In the genomic region with DNA sequence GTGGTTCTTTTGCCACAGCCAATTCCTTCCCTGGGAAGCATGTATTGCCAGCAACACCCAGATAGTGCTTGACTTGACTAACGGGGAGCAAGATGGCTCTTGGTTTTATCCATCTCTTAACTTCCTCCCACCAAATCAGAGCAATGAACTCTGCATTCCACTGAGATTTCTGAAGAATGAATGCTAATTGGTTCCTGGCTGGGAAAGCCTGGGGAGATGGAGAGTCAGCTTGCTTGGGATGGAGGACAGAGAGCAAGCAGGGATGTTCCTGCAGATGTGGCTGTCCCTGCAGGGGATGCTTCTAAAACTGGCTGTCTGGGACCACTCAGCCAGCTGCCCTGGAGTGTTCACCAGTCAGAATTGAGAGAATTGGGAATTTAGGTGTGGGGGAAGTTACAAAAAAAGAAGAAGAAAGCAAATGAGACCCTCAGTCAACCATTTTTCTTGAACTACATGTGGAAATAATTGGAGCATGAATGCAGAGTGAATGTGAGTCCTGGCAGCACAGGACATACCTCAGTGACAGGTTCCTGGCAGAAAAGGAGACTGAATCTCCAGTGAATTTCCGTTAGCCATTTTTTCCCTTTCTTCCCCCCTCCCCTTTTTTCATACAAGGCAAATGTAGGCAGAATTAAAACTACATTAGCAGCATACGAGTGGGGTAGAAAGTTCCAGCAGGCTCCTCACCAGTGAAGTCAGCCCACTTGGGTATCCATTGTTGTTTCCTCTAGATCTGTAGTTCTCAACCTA, we compare ENCODE assay signal across 20 mouse cellular contexts. TPM values are rescaled to one million over a fixed set of nuclear protein-coding genes. Genes with fewer than 3 reads are reported as not detected.
DNase-seq lines count a peak whose midpoint lies in the region; ATAC-seq lines count a peak whose summit lies in the region.
"Had no signal": no experiment of that assay in that cellular context is flagged by ENCODE, and none has a peak within 500 bp of the region (broad histone marks: within the 10 kb centered on the region; RNA-seq: fewer than 3 reads in every experiment).

No protein-coding gene starts in this region.

- no peaks in the 10 kb centered on the region; the same call in 1 of the 2 replicates for H3K36me3 ChIP-seq in intestine, embryonic 15.5 days
- H3K36me3 ChIP-seq in intestine, embryonic 16.5 days (ENCODE audit: control insufficient read depth, insufficient read depth, low read length): 0 out of 2 replicates have a peak, but pooled peaks cover 3% of the 10 kb centered on the region
- peaks cover 17% of the 10 kb centered on the region; the same call in 1 of the 2 replicates for H3K36me3 ChIP-seq in stomach, embryonic 16.5 days (ENCODE audit: control insufficient read depth, insufficient read depth, low read length)

- H3K9ac ChIP-seq in intestine, embryonic 15.5 days: no peak overlapping the region
- no peak overlapping the region for H3K9ac ChIP-seq in intestine, embryonic 16.5 days (ENCODE audit: low read depth, low read length)
- H3K9ac ChIP-seq in stomach, embryonic 16.5 days (ENCODE audit: low read length): no peak overlapping the region
- H3K9ac ChIP-seq: neural tube, embryonic 13.5 days had no signal

- no peak for ATAC-seq in intestine, embryonic 15.5 days
- ATAC-seq in intestine, embryonic 16.5 days: no peak
- ATAC-seq in stomach, embryonic 16.5 days (ENCODE audit: insufficient read depth, low FRiP score): no peak
- ATAC-seq: Patski had no signal

- H3K4me3 ChIP-seq in intestine, embryonic 15.5 days (replicated peaks): no peak overlapping the region
- no peak overlapping the region for H3K4me3 ChIP-seq in intestine, embryonic 16.5 days (ENCODE audit: low read length)
- no peak overlapping the region for H3K4me3 ChIP-seq in stomach, embryonic 16.5 days (replicated peaks; ENCODE audit: low read length)
- H3K4me3 ChIP-seq: neural tube, embryonic 13.5 days had no signal

- 68% methylated on average over 3 of the region's 3 CpGs for WGBS in intestine, embryonic 15.5 days
- WGBS in intestine, embryonic 16.5 days: 62% methylated on average over 3 of the region's 3 CpGs
- WGBS in stomach, embryonic 16.5 days: 61% methylated on average over 3 of the region's 3 CpGs

- H3K27me3 ChIP-seq in intestine, embryonic 15.5 days (replicated peaks): no peaks in the 10 kb centered on the region
- H3K27me3 ChIP-seq in intestine, embryonic 16.5 days (replicated peaks; ENCODE audit: control insufficient read depth, insufficient read depth, low read length): no peaks in the 10 kb centered on the region
- no peaks in the 10 kb centered on the region for H3K27me3 ChIP-seq in stomach, embryonic 16.5 days (ENCODE audit: control insufficient read depth, insufficient read depth, low read length)
- H3K27me3 ChIP-seq: neural tube, embryonic 13.5 days; Patski had no signal

- no peak overlapping the region for H3K4me2 ChIP-seq in intestine, embryonic 15.5 days (replicated peaks)
- H3K4me2 ChIP-seq in intestine, embryonic 16.5 days (ENCODE audit: low read depth, low read length): no peak overlapping the region
- H3K4me2 ChIP-seq in stomach, embryonic 16.5 days (ENCODE audit: low read depth, low read length): no peak overlapping the region
- H3K4me2 ChIP-seq: neural tube, embryonic 13.5 days had no signal

- 0 out of 2 replicates have a peak overlapping the region, but pooled peaks have one; percentile 8 for H3K27ac ChIP-seq in intestine, embryonic 15.5 days
- no peak overlapping the region for H3K27ac ChIP-seq in intestine, embryonic 16.5 days (ENCODE audit: low read length)
- peak overlapping the region; percentile 51; the same call in 1 of the 2 replicates for H3K27ac ChIP-seq in stomach, embryonic 16.5 days (ENCODE audit: low read length)
- H3K27ac ChIP-seq: neural tube, embryonic 13.5 days had no signal

- H3K9me3 ChIP-seq in intestine, embryonic 15.5 days: no peaks in the 10 kb centered on the region
- H3K9me3 ChIP-seq in intestine, embryonic 16.5 days (ENCODE audit: control insufficient read depth, low read length): no peaks in the 10 kb centered on the region
- H3K9me3 ChIP-seq in stomach, embryonic 16.5 days (replicated peaks; ENCODE audit: control insufficient read depth, low read length): 0 out of 2 replicates have a peak, but pooled peaks cover 4% of the 10 kb centered on the region
- H3K9me3 ChIP-seq: neural tube, embryonic 13.5 days had no signal

- H3K4me1 ChIP-seq in intestine, embryonic 15.5 days (replicated peaks): peaks cover 10% of the 10 kb centered on the region; the same call in 1 of the 2 replicates
- 0 out of 2 replicates have a peak, but pooled peaks cover 2% of the 10 kb centered on the region for H3K4me1 ChIP-seq in intestine, embryonic 16.5 days (ENCODE audit: control insufficient read depth, insufficient read depth, low read length)
- peaks cover 22% of the 10 kb centered on the region for H3K4me1 ChIP-seq in stomach, embryonic 16.5 days (ENCODE audit: control insufficient read depth, insufficient read depth, low read length)

- DNase-seq in heart, adult 11 months: peak; percentile 89
- no peak for DNase-seq in heart, postnatal 4 days
- peak; percentile 38 for DNase-seq in lung, postnatal 10 days
- no peak for DNase-seq in lung, postnatal 36 days
- no peak for DNase-seq in layer of hippocampus, adult 9-11 months
- DNase-seq: cerebellum, postnatal 10 days; embryo, embryonic 11 days; gastrocnemius, postnatal 10 days; kidney, postnatal 4 days; right cerebral cortex, postnatal 4 days; thymus, postnatal 25 days had no signal

RNA-seq across cellular contexts. Expression of a gene that starts 29.2 kb away (rescaled TPM):
- 100 to 1,000 TPM; 457 to 460 TPM for total RNA-seq in heart, postnatal 4 days (2021)
- polyA plus RNA-seq in intestine, embryonic 15.5 days (2015; fragmentation: Nextera tagmentation; extraction: Ambion mirVana): 232 and 269 TPM in 2 replicates
- 208 and 225 TPM in 2 replicates for polyA plus RNA-seq in intestine, embryonic 16.5 days (2015; fragmentation: Nextera tagmentation; extraction: Ambion mirVana)
- polyA plus RNA-seq in stomach, embryonic 16.5 days (2015; fragmentation: Nextera tagmentation; extraction: Ambion mirVana): 417 and 440 TPM in 2 replicates

RNA-seq across cellular contexts. Expression of a gene that starts 55.0 kb away (rescaled TPM):
- total RNA-seq in heart, postnatal 4 days (2021): under 1 TPM; 0.47 to 0.79 TPM
- polyA plus RNA-seq in intestine, embryonic 15.5 days (2015; fragmentation: Nextera tagmentation; extraction: Ambion mirVana): 0.80 and 1.8 TPM in 2 replicates
- 3.1 and 4.3 TPM in 2 replicates for polyA plus RNA-seq in intestine, embryonic 16.5 days (2015; fragmentation: Nextera tagmentation; extraction: Ambion mirVana)
- 0.72 and 1.4 TPM in 2 replicates for polyA plus RNA-seq in stomach, embryonic 16.5 days (2015; fragmentation: Nextera tagmentation; extraction: Ambion mirVana)
- total RNA-seq: hematopoietic stem cell, adult 5-6 weeks; layer of hippocampus, postnatal 25 days; left cerebral cortex, postnatal 36 days had no signal
- polyA plus RNA-seq: intestine, embryonic 14.5 days had no signal

Comparison
In these comparisons a context has a peak if more than half of its experiments do, and no peak if none do; other contexts are left out.
1. DNase-seq: peak in heart, adult 11 months (single experiment) and lung, postnatal 10 days (single experiment); none in heart, postnatal 4 days (single experiment), lung, postnatal 36 days (single experiment) and layer of hippocampus, adult 9-11 months (single experiment).